Mouse (Mus musculus) 3T3-L1 (cell line): ENCODE data around the gene Map1b.

Experiments used
- DNase-seq: peaks from one replicate; pipeline ENCODE4 v3.0.0-alpha.2; 2015; ENCODE audit warnings: low read depth, low spot score

Map1b gene

DNA sequence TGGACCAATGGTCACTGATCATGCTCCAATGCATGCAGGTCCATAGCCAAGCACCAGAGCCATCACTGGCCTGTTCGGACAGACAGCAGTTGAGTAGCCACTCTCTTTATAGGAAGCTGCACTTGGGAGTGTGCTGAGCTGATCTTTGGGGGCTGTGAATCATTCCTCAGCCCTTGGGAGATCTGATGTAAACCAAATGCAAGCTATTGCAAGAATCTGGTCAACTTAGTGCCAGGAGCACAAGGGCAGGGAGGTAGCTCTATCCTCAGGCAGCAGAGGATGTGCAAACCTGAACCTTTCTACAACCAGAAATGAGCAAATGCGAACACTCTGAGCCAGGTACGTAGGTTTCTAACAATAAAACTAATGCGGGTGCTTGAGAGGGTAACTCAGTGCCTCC, 26.3 kb downstream of the Map1b start:
- peak; percentile 47 for DNase-seq

DNA sequence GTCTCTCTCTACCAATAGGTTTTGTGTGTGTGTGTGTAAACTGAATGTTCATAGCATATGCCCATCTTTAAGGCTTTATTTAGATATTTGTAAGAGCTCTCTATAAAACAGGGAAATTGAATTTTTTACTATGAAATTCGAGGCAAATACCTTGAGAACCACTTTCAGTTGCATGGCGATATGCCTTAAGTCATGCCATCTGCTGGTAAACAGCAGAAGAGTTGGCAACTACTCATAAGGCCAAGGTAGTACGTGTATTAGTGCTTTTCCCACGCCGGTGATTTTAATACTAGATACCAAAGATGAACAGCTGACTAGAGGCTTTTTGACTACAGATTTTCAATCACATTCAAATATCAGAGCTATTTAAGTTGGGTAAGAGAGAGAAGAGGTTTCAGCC, 27.2 kb downstream of the Map1b start:
- no peak for DNase-seq

DNA sequence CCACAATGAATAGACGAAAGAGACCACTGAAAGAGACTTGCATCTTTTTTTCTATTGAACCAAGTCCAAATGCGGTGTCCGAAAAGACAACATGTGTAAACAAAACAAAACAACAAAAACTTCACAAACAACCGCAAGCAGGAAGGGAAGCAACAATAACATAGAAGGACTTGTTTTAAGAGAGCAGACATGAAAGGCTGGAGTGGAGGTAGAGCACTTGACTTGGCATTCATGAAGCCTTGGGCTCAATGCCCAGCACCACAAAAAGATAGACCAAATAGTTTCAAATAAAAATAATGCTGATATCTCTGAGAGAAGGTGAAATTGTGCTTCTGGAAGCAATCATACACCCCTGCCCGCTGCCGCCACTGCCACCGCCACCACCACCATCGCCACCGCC, 30.5 kb downstream of the Map1b start:
- no peak for DNase-seq

DNA sequence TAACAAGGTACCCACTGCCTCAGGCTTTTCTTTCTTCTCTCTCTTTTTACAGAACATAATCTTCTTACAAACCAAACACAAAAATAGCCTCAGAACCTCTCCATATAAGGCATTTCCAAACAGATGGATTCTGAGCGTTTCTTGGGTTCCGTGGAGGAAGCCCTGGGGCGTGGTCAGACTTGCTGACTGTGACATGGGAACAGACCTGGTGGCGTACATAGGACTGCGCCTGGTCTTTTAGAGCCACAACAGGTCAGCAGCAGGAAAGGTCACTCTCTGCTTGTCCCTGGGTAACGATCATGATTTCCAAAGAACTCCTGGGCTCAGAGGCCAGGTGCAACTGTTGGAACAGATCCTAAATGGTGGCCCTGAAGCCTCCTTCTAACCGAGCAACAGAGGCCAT, 31.0 kb downstream of the Map1b start:
- no peak for DNase-seq

DNA sequence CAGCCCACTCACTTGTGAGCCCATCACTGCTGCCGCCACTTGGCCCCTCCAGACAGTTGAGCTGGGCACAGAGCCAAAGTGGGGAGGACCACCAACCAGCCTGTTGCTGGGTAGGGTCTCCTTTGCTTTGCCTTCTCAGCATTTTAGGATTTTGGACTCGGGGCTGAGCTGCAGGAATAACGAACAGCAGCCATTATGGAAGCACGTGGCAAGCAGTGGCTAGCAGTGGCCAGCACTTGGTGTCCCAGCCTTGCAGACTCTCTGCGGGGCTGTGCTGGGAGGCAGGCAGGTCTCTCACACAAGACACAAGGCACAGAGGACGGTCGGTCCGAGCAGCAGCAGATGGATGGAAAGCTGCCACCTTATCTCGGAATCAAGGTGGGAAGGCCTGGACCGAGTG, 31.4 kb downstream of the Map1b start:
- DNase-seq = no peak

DNA sequence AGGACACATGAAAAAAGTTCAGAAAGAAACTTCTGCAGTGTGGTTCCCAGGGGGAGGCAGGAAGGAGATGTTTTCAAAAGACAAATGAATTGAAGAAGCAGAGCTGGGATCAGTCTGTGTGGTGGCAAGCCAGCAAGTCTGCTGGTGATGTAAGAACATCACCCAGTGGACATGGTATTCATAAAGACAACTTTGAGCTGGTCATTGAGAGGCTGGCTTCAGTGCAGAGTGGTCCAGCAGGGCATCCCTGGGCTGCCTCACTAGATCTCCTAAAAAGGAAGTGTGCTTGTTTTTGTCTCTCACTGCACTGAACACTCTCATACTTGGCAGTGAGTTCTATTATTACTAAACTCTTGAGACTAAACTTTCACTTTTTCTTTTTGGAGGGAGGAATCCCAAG, 32.9 kb downstream of the Map1b start:
- DNase-seq = no peak

DNA sequence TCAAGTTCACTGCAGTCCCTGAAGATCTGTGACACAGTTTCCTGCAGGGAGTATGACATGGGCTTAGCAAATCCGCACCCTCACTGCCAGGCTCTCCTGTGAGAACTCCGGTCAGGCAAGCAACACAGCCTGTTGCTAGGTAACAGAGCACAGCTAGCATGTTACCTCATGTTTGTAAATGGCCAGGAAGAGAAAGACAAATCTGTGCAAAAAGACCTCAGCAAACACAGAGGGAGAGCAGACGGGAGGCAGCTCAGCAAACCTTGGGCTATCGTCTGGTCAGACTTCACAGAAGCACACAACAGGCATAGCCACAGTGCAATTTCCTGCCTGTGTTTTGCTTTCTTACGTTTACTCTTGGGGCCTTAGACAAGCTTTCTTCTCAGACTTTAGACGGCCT, 40.9 kb downstream of the Map1b start:
- DNase-seq = no peak

DNA sequence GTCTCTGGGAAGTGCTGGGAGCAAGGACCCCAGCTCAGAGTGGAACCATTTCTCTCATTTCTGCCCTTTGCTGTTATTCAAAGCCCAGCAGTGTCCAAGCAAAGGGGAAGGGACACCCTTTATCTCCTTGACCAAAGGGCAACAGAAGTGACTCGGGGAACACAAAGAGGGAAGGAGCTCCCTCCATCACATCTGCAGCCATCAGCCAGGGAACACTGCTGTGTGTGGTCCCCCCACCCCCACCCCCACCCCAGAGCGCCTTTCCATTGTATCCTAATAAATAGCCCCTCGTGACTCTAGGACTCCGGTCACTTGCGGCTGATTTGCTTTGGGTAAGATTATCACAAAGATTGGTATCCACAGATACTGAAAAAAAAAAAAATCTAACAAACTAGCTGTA, 41.3 kb downstream of the Map1b start:
- no peak for DNase-seq

DNA sequence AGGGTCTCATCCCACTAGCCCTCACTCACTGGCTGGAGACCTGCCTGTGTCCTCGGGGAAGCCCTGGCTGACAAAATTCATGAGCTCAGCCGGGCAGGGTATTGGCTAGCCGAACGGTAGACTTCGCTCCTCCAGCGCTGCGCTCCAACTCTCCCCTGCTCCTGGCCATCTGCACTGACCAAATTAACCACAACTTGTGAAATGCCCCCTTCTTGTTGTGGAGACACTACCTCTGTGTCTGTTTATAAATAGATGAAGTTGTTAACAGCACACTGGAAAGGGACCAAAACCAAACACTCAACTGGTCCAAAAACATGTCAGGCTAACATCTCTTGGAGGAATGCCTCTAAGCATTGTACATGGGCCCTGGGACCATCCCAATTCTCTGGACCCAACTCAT, 42.2 kb downstream of the Map1b start:
- DNase-seq = peak; percentile 71

DNA sequence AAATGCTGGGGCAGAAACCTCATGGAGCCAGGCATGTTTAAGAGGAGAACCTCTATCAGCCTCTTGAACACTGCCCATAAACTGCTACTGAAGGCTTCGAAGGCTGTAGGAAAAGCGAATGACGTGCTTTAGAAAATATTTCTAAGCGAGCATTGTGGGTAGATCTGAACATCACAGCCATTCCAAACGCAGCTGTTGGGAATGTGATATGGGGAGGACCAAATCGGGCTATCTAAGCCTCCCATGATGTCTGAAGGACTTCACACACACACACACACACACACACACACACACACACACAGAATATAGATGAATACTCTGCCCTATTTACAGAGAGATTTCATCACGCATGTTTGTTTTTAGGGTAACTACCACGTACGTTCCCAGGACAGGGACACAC, 44.3 kb downstream of the Map1b start:
- no peak for DNase-seq

DNA sequence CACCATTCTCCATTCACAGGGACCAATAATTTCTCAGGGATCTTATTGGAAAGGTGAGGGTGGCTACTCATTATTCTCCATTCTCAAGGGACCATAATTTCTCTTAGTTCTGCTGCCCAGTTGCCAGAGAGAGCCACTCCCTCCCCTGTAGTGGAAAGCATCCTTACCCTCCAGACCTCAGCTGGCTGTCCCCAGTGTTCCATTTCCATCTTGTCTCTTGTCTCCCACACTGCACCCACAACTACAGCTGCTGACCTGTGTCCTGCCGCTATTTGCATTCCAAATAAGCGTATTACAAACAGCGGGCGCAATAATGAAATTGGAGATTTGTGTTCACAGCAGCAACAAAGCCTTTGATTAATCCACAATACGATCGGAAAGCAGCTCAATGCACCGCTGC, 46.3 kb downstream of the Map1b start:
- DNase-seq = no peak

DNA sequence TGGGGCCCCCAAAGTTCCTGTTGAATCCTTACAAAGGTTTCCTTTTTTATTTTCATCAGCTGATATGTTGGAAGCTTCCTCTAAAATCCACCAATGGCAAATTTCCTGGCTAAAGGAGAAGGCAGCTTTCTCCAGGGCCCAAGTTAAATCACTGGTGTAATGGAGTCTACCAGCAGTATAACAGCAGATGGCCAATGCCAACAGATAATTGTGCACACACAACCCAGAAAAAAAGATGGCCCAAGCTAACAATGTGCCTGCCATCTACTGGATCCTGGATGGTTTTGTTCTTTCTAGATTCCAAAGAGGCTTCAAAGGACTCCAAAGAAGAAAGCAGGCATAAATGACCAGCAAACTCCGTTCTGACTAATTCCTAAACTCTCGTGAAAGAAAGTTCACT, 48.1 kb downstream of the Map1b start:
- DNase-seq = no peak

DNA sequence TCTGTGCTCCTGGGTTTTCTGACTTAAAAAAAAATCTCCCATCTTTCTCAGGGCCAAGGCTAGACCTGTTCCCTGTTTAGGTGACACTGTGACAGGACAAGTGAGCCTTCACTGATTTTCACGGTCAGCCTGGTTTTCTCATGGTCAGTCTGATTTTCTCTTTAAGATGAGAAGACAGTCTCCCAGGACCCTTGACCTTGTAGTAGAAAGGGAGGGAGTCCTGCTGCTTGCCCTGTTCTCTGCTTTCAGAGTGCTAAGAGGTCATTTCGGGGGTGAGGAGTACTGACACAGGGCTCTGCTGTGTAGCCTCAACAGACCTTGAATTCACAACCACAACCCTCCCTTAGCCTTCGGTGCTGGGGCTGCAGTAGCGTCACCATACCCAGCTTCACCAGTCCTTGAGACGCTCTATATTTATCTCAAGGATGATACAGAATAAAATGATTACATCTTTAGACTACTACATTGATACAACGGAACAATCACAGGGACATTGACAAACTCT, 49.5 kb downstream of the Map1b start:
- DNase-seq = no peak

DNA sequence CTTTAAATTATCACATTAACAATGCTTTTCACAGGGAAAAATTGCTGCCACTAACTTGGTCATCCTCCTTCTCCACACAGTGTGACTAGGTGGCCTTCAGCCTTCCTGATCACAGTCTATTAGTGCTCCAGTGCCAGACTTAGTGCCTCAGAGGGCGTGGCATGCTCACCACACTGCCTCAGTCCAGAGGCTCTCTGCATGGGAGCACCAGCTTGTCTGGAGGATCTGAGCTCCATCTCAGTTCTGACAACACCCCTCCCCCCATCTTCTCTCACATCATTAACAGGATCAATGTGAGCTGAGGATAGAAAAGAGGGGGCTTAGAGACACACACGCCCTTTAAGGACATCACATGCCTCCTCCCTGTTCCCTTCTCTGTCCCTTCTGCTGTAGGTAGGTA, 50.3 kb downstream of the Map1b start:
- no peak for DNase-seq

DNA sequence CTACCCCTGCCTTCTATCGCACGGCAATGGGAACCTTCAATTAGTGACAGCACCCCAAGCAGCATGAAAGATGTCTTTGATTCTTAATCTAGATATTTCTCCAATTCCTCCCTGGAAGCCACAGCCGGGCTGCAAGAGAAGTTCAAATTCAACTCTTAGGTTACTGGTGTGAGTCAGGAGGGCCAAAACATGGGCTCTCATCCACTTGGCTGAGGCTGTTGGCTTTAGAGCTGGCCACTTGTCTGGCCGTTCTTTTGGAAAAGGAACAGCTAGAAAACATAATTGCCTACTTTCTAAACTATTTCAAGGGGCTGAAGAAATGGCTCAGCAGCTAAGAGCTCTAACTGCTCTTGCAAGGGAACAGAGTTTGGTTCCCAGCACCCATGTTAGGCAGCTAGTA, 51.8 kb downstream of the Map1b start:
- DNase-seq = no peak

DNA sequence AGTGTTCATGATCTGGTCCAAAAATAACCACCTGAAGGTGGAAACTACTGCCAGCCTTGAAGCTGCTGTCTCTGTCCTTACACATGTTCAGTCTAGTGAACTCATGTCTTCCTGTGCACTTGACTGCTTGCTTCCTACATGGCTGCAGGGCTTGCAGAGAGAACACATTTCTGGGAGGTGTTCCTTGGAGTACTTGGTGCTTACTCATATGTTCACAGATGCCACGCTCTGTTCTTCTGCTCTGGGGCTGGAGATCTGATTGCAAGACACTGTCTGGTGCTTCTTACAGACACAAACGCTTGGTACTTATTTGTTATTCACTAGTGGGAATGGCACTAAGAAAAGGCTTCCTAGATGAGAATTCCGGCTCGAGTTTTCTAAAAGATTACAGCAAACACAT, 54.5 kb downstream of the Map1b start:
- DNase-seq = peak; percentile 8

DNA sequence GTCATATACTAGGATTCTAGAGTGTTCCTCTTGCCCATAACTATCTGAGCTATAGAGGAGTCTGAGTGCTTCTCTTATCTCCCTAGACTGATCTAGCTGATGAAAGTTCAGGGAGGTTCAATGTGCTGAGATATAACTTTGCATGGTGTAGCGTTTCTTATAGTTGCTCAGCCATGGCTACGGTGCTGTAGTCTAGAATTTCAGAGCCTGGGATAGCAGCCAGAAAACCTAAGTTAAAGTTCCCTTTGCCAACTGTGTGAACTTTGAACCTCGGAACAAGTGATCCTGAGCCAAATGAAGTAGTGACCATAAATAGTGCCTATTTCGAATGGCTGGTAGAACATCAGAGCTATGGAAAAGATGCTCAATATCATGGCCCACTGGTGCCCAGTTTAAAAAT, 56.7 kb downstream of the Map1b start:
- DNase-seq = no peak

DNA sequence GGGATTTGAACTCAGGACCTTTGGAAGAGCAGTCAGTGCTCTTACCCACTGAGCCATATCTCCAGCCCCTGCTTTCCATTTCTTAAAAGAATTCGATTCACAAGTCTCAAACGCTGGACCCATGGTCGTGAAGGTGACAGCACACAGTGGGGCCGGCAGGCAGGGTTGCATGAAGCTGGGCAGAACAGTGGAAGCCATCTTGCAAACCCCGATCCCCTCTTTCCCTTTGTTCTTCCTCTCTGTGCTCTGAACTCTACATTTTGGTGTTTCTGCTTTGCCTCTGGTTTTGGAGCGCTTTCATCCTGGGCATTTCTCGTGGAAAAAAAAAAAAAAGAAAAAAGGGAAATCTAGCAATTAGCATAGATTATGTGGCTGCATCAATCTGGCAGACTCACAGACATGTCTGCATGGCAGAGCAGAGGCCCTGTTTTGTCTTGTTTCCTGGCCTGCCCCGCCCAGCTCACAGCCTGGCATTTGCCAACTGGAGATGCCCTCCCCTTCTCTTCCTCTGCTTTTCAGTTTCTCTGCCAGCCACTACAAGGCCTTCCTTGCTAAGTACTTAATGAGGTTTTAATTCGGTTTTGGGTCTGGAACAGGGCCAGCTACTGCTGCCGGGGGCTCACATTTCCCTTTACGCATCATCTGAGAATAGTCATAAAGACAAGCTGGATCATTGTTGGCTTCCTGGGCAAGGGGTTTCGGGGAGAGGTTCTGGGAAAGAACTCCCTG, 57.5 kb downstream of the Map1b start:
- no peak for DNase-seq

DNA sequence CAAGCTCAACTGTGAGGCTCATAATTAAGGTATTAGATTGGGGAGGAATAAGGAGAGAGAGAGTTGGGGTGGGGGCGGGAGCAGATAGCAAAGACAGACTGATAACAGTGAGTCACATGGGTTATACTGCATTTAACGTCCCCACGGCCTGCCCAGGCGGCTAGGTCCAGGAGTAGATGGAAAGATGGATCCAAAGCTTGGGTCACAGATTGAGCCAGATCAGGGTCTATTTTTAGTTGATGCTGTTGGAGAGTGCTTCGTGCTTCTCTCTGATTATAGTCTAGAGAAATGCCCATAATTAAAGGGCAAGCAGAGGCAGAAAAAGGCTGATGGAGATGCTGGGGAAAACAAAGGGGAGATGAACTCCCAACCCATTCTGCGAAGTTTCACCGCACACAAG, 61.4 kb downstream of the Map1b start:
- no peak for DNase-seq

DNA sequence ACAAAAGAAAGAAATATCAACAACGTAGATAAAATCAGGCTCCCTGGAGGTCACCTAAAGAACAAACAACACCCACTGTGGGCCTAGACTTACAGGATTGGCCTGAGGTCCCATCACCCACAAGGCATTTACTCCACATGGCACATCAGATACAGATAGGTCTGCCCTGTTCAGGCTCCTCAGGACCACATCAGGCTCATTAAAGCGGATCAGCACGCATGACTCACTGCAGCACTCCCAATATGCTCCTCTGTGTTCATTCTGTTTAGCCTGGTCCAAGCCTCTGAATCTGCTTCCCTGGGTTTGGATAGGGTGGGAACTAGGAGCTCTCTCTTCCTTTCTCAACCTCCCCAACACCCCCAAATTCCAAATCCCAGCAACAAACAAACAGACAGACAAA, 63.9 kb downstream of the Map1b start:
- DNase-seq = no peak

DNA sequence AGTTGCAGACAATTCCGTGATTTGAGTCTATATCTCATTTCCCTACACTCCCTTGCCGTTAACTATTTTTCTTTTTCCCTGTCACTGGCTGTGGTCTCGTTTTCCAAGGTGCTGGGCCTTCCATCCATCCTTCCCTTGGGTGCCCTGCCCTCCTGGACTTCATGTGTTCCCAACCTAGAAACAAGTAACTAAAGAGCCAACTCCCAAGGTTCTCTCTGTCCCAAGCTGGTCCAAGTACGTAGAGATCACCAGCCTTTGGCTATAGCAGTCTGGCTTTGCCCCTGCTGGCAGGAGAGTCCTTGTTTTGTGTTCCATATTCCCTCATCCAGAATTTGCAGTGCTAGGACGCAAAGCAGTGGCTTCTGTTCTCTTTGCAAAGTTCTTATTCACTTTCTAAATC, 65.1 kb downstream of the Map1b start:
- DNase-seq = no peak

DNA sequence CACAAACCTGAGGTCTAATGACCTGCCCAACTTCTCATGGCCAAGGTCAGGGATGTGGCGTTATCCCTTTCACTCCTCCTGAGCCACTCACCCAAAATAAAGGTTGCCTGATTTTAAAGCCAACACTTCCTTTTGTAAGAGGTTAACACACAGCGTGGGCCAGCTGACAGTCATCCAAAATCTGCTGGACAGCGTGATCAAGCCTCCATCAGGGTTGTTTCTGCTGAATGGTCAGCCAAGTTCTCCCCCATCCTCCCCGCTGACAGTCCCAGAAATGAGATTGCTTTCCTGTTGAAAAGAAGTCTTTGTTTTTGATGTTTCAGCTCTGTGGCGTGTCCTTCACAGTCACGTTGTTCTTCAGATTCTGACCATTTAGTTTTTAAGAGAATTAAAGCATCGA, 65.6 kb downstream of the Map1b start:
- DNase-seq = no peak

DNA sequence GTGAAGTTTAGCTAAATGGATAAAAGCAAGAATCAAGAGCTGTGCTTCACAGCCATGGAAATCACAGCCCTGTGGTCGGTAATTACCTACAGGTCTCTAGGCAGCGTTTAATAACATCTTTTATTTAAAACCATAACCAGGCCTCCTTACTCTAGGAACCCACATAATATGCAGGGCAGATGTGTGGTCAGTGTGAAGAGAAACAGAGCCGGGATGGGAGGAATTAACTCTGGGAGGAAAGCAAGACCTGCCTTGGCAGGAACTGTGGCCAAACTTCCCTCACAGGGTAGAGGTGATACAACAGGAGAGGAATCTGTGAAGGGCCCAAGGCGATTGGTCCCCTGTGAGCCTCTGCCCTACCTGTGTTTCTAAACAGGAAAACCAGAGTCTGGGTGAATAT, 66.8 kb downstream of the Map1b start:
- DNase-seq = no peak

DNA sequence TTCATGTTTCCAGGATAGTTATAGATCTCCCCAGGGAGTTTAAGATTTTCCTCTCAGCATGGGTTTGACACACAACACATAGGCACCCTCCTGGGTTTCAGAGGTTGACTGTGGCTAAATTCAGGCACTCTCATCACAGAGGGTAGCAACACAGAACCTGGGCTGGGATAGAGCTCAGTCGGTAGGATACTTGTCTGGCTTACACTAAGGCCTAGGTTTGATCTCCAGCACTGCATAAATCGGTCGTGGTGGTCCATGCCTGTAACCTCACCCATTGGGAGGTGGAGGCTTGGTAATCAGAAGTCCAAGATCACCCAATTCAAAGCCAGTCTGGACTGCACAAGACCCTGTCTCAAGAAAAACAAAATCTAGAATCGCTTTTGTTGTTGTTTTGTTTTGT, 68.1 kb downstream of the Map1b start:
- no peak for DNase-seq
